Mouse (Mus musculus): ENCODE measurements at regions not wholly inside any gene's neighbourhood (a gene's known extent, or its start where the extent isn't known, plus 50 kb on each side); places are given as distances from the start of the nearest gene placed in this dataset.

DNA sequence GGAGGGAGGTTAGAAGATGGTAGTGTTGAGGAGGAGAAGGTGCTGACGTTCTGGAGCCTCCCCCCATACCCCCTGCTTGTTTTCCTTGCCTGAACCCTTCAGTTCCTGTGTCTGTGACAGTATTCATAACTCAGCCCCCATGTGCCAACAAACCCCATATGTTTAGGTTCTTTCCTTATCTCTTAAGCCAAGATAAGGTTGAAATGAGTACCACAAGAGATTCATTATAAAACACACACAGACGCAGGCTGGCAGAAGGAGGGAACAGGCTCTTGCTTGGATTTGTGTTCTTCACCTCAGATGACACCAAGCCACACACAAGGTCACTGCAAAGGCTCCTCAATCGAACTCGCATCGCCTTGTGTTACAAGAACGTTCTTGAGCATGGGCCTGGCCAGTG lies 162.9 kb upstream of the Arid2 start:
- TF ChIP-seq CTCF (IDR thresholded peaks at IDR 0.05; ENCODE audit: borderline replicate concordance, control insufficient read depth, extremely low read depth, insufficient read depth, low read length, poor library complexity) (no peak), POLR2A (IDR thresholded peaks at IDR 0.05; ENCODE audit: control insufficient read depth, extremely low read depth, insufficient read depth, low read length, poor library complexity) (no peak)
